Mouse (Mus musculus) myocyte (in vitro differentiated cells): ENCODE results near the gene B4galt2.

Experiments used
- CEBPB ChIP-seq: IDR thresholded peaks from 2 replicates; pipeline ENCODE4 v1.6.1; 2011; ENCODE audit warnings: mild to moderate bottlenecking, moderate library complexity; ENCODE audit not compliant: poor library complexity, insufficient read depth, severe bottlenecking
- E2F4 ChIP-seq: IDR thresholded peaks from one replicate; pipeline ENCODE4 v1.6.1; 2011; ENCODE audit warnings: mild to moderate bottlenecking, control low read depth, moderate library complexity; ENCODE audit not compliant: insufficient read depth
- MAX ChIP-seq: IDR thresholded peaks from one replicate; pipeline ENCODE4 v1.6.1; 2011; ENCODE audit warnings: low read depth, mild to moderate bottlenecking, control low read depth
- MYOD1 ChIP-seq, 3 experiments: IDR thresholded peaks; one replicate each; pipeline ENCODE4 v1.6.1; 2011; ENCODE audit warnings: control low read depth in 2 of 3, low read depth in 2 of 3, mild to moderate bottlenecking in 2 of 3, moderate library complexity in 1 of 3; ENCODE audit not compliant: insufficient read length in 2 of 3, control insufficient read depth in 1 of 3
- POLR2A ChIP-seq: IDR thresholded peaks from one replicate; pipeline ENCODE4 v1.6.1; 2011; ENCODE audit warnings: low read depth, mild to moderate bottlenecking, control low read depth, moderate library complexity; ENCODE audit not compliant: insufficient read length
- POLR2AphosphoS2 ChIP-seq: IDR thresholded peaks from one replicate; pipeline ENCODE4 v1.6.1; 2011; ENCODE audit warnings: low read depth, control low read depth; ENCODE audit not compliant: insufficient read length
- SRF ChIP-seq: IDR thresholded peaks from one replicate; pipeline ENCODE4 v1.6.1; 2011; ENCODE audit warnings: low read depth; ENCODE audit not compliant: control insufficient read depth, insufficient read length
- TCF12 ChIP-seq: IDR thresholded peaks from one replicate; pipeline ENCODE4 v1.6.1; 2011; ENCODE audit warnings: mild to moderate bottlenecking, control low read depth; ENCODE audit not compliant: poor library complexity, insufficient read depth, severe bottlenecking
- USF1 ChIP-seq: IDR thresholded peaks from one replicate; pipeline ENCODE4 v1.6.1; 2011; ENCODE audit warnings: low read depth, mild to moderate bottlenecking, control low read depth, moderate library complexity

GRCm38 (mm10) chr4:117837271-117837670 lies 46.0 kb downstream of the B4galt2 start:
- TF ChIP-seq POLR2A, result no peak
- no peak for TF ChIP-seq USF1
- TF ChIP-seq MAX, result no peak
- no peak for TF ChIP-seq POLR2AphosphoS2
- TF ChIP-seq SRF, result no peak
- no peak for TF ChIP-seq E2F4
- no peak for TF ChIP-seq TCF12
- no peak for TF ChIP-seq CEBPB
- no peak for TF ChIP-seq MYOD1 (IDR thresholded peaks at IDR 0.05; ENCODE audit: control insufficient read depth in 1 of 3, insufficient read length in 2 of 3, low read depth in 2 of 3)
